Mouse (Mus musculus) heart, embryonic 14.5 days (tissue): ENCODE measurements at regions not wholly inside any gene's neighbourhood (a gene's known extent, or its start where the extent isn't known, plus 50 kb on each side); places are given as distances from the start of the nearest gene placed in this dataset.

Source experiments
- ATAC-seq: fragments of 200-750 bp; cut with Nextera tagmentation; 2 replicates; pipeline ENCODE4 v1.8.0; 2017; ENCODE audit warnings: low read depth, moderate TSS enrichment; ENCODE audit not compliant: insufficient number of reproducible peaks, insufficient read depth, low FRiP score
- H3K27ac ChIP-seq, 2 experiments: fragments of 200-500 bp in 1 of 2; fragments of 300-500 bp in 1 of 2; sonication (generic) in 1 of 2; replicated peaks in 1 of 2; 2 replicates each; pipeline ENCODE4 v1.5.1; 2012 to 2014; ENCODE audit warnings: low read depth in 2 of 2, low read length in 2 of 2, control low read depth in 1 of 2, mild to moderate bottlenecking in 1 of 2, mixed read lengths in 1 of 2; ENCODE audit not compliant: control insufficient read depth in 1 of 2, insufficient read depth in 1 of 2
- H3K27me3 ChIP-seq: fragments of 300-500 bp; sonication (generic); 2 replicates; pipeline ENCODE4 v1.6.1; 2014; ENCODE audit warnings: mild to moderate bottlenecking, low read length, control low read depth; ENCODE audit not compliant: control insufficient read depth, insufficient read depth
- H3K36me3 ChIP-seq: fragments of 300-500 bp; sonication (generic); 2 replicates; pipeline ENCODE4 v1.6.1; 2014; ENCODE audit warnings: mild to moderate bottlenecking, control low read depth, low read length, mixed read lengths; ENCODE audit not compliant: control insufficient read depth, insufficient read depth
- H3K4me1 ChIP-seq, 2 experiments: fragments of 200-500 bp in 1 of 2; fragments of 300-500 bp in 1 of 2; sonication (generic) in 1 of 2; 2 replicates each; pipeline ENCODE4 v1.6.1; 2012 to 2014; ENCODE audit warnings: low read length in 2 of 2, control low read depth in 1 of 2, mixed read lengths in 1 of 2; ENCODE audit not compliant: control insufficient read depth in 2 of 2, insufficient read depth in 2 of 2
- H3K4me2 ChIP-seq: fragments of 300-500 bp; sonication (generic); 2 replicates; pipeline ENCODE4 v1.6.1; 2014; ENCODE audit warnings: mild to moderate bottlenecking, low read length
- H3K4me3 ChIP-seq, 2 experiments: fragments of 200-500 bp in 1 of 2; fragments of 300-500 bp in 1 of 2; sonication (generic) in 1 of 2; 2 replicates each; pipeline ENCODE4 v1.5.1; 2012 to 2014; ENCODE audit warnings: low read length in 2 of 2, mild to moderate bottlenecking in 2 of 2, control low read depth in 1 of 2, low read depth in 1 of 2, moderate library complexity in 1 of 2; ENCODE audit not compliant: control insufficient read depth in 1 of 2, insufficient read depth in 1 of 2
- H3K9ac ChIP-seq: fragments of 300-500 bp; sonication (generic); 2 replicates; pipeline ENCODE4 v1.6.1; 2014; ENCODE audit warnings: mild to moderate bottlenecking, low read length
- H3K9me3 ChIP-seq: fragments of 300-500 bp; sonication (generic); 2 replicates; pipeline ENCODE4 v1.6.1; 2016; ENCODE audit warnings: low read length, control low read depth; ENCODE audit not compliant: control insufficient read depth
- WGBS: fragments of 180-500 bp; shearing (Covaris S2); extraction: QIAGEN DNeasy Blood & Tissue Kit; methylation state at CpG from one replicate; pipeline ENCODE4 v1.1.7; 2014; 5-methylcytosine and 5-hydroxymethylcytosine counted together

DNA sequence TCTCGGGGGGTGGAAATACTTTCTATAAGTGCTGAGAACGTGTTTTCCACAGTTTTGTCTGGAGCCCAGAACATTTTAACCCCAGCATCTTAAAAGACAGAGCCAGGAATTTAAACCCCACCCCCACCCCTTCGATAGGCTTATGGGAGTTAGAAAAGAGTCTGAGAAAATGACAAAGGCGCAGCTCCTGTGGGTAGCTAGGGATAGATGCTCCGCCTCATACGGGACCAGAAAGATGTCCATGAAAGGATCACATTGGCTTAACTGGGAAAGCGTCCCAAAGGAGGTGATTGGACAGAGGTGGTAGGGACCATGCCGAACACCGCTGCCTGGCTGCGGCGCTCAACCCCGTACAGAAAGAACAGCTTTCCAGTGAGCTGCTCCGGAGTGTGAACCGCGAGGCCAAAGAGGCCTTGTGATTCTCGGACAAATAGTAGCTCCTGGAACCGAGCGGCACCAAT, 50.6 kb upstream of the Kdm7a start:
- H3K9me3 ChIP-seq = no peaks in the 10 kb centered on the region
- H3K27me3 ChIP-seq = no peaks in the 10 kb centered on the region
- peak overlapping the region; percentile 98 for H3K4me2 ChIP-seq
- WGBS = under 1% methylated on average over 18 of the region's 18 CpGs
- peak overlapping the region in 1 of 2 experiments; percentile 16; a peak in 1 of 4 replicates for H3K27ac ChIP-seq
- ATAC-seq = peak; percentile 46
- H3K4me3 ChIP-seq = peak overlapping the region; percentile 53 to 63
- peak overlapping the region; percentile 70 for H3K9ac ChIP-seq
- H3K36me3 ChIP-seq = no peaks in the 10 kb centered on the region
- peaks cover 0 to 6% of the 10 kb centered on the region in 2 experiments; a peak in 1 of 4 replicates for H3K4me1 ChIP-seq

DNA sequence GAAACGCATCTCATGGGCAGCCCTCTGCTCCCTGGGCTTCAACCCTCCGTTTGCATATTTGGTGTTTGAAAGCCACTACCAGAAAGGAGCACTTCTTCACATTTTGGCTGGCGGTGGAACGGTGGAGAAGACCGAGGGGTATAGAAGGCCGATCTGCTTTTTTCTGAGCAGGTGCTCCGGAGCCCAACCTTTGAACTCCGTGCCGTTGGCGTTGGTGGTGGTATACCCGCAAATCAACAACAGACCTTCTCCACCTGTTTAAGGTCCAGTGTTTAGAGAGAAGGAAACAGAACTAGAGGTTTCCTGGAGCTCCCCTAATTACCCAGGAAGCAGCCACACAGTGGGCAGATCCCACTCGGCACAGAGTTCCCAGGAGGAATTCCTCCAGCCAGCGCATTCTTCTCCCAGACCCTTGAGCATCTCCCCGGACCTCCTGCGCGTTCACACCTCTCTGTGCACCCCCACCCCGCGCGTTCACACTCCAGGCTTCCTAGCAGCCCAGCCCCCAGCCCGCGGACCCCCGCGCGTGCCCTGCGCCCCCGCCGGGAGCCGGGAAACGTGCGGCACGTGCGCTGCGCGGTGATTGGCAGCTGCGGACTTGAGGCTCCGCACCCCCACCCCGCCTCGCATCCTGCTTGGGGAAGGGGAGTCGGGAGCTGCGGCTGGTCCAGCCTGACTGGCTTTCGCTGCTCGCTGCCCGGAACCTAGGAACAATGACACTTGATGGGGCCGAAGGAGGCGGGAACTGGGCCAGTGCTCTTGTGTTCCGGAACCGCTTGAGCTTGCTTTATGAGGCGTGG, 49.9 kb upstream of the Kdm7a start:
- 3% methylated on average over 48 of the region's 48 CpGs for WGBS
- peak overlapping the region in 1 of 2 experiments; percentile 16; a peak in 1 of 4 replicates for H3K27ac ChIP-seq
- peaks cover 0 to 6% of the 10 kb centered on the region in 2 experiments; a peak in 1 of 4 replicates for H3K4me1 ChIP-seq
- no peaks in the 10 kb centered on the region for H3K9me3 ChIP-seq
- H3K9ac ChIP-seq = peak overlapping the region; percentile 70
- no peaks in the 10 kb centered on the region for H3K27me3 ChIP-seq
- peak overlapping the region; percentile 53 to 63 for H3K4me3 ChIP-seq
- peak overlapping the region; percentile 98 for H3K4me2 ChIP-seq
- ATAC-seq = peak; percentile 24; the same call in 1 of the 2 replicates
- no peaks in the 10 kb centered on the region for H3K36me3 ChIP-seq
